Mouse (Mus musculus) ES-Bruce4 (cell line): ENCODE data around the gene Cfl2.

Source experiments
- CTCF ChIP-seq: IDR thresholded peaks from one replicate; pipeline ENCODE4 v1.8.1; 2011; ENCODE audit warnings: low read depth, low read length
- POLR2A ChIP-seq: IDR thresholded peaks from one replicate; pipeline ENCODE4 v1.8.1; 2011; ENCODE audit warnings: low read length; ENCODE audit not compliant: insufficient read depth

- TF ChIP-seq POLR2A: no peak
- no peak for TF ChIP-seq CTCF
These were observed 52.5 kb downstream of the Cfl2 start for GRCm38 (mm10) chr12:54810142-54810541.
